Mouse (Mus musculus) hematopoietic multipotent progenitor cell, adult 10-12 weeks (in vitro differentiated cells): ENCODE results near the gene Abhd13. TPM values are rescaled to one million over a fixed set of nuclear protein-coding genes. Genes with fewer than 3 reads are reported as not detected.

ENCODE experiments used
- polyA plus RNA-seq: library from polyadenylated mRNA; stranded (reverse); fragments of >175 nt; gene quantifications from 2 replicates; pipeline ENCODE4 v1.2.3, GENCODE M21; 2012; ENCODE audit warnings: low replicate concordance

Gene Abhd13
- polyA plus RNA-seq = 2.0 and 2.3 TPM in 2 replicates

GRCm38 (mm10) chr8:9977573-9978314 lies at the start of gene Abhd13, which contains the start of gene Lig4:
Abhd13 (plus strand) TSS chr8:9977707.
Lig4 (minus strand) TSS chr8:9977686.

GRCm38 (mm10) chr8:10006156-10006985 lies 28.9 kb downstream of the Abhd13 start, which contains the start of gene Tnfsf13b:
Tnfsf13b (plus strand) TSS chr8:10006467.

Other genes starting within 250 kb of the Abhd13 start
- gene Fam155a, start 206.5 kb upstream of the Abhd13 start, polyA plus RNA-seq = not detected in 2 replicates
- gene Gm10217, start 113.5 kb upstream of the Abhd13 start, polyA plus RNA-seq = not detected in 2 replicates
- 0.65 and 1.2 TPM in 2 replicates for gene Lig4, start within 50 bp of the Abhd13 start, polyA plus RNA-seq
- 1.3 TPM in 2 replicates for gene Tnfsf13b, start 28.8 kb downstream of the Abhd13 start, polyA plus RNA-seq
- 0.02 TPM in 1 of 2 replicates, not detected in the other for gene Myo16, start 176.2 kb downstream of the Abhd13 start, polyA plus RNA-seq